Mouse (Mus musculus): ENCODE measurements around the gene Mcm5.
A peak's percentile ranks its signal among the peaks of the same experiment; 100 is the strongest.

DNA sequence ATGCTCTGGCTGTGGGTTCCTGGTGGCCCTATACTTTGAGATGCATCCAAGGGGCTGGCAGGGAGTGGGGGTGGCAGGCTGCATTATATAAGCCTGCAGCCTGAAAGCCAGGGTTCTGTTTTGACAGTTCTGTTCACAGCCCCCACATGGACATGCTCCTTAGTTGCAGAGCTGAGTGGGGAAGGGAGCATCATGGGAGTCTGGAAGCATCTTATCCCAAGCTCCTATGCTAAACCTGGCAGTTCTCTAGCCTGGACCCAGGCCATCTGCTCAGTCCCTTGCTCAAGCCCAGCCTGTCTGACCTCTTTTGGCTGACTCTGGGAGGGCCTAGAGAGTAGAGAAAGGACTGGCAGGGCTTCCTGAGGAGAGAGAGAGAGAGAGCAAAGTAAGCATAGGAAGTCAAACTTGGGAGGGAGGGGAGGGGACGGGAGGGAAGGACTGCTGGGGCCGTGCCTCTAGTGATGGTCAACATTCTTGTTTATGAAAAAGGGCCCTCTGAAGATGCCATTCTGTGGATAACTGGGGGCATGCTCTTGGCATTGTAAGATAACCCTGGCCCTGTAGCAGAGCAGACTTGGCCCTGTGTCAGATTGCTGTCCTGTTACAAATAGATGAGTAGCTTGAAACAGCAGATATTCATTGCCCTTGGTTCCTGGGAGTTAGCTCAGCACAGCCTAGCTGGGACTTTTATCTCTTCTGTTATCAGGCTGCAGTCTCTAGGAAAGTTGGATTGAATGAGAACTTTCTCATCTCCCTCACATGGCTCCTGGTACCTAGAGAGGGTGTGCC lies 25.4 kb downstream of the Mcm5 start:
- peak; percentile 61 for TF ChIP-seq GATA1 (IDR thresholded peaks at IDR 0.05; ENCODE audit: low read depth, low read length)
- no peak for TF ChIP-seq CTCF (IDR thresholded peaks at IDR 0.05 in 2 of 3, conservative IDR thresholded peaks at IDR 0.05 in 1 of 3; ENCODE audit: control insufficient read depth in 1 of 3, insufficient read depth in 1 of 3, low read depth in 2 of 3, low read length in 3 of 3, poor library complexity in 1 of 3, severe bottlenecking in 1 of 3)
- TF ChIP-seq ZC3H11A (IDR thresholded peaks at IDR 0.05; ENCODE audit: low read depth, low read length) = no peak
- TF ChIP-seq POLR2A (IDR thresholded peaks at IDR 0.05; ENCODE audit: control insufficient read depth in 1 of 2, insufficient read depth in 1 of 2, low read depth in 1 of 2, low read length in 2 of 2, poor library complexity in 1 of 2) = no peak
- TF ChIP-seq CHD1 (IDR thresholded peaks at IDR 0.05; ENCODE audit: low read depth, low read length) = no peak
- TF ChIP-seq USF1 (IDR thresholded peaks at IDR 0.05; ENCODE audit: low read depth, low read length) = no peak
- 0 out of 2 replicates have a peak, but pooled peaks have one; percentile 19 for TF ChIP-seq TAL1 (IDR thresholded peaks at IDR 0.05; ENCODE audit: low read length)

All from MEL (cell line).